Mouse (Mus musculus): Measurements from ENCODE around the gene Rhpn2.

Gene Rhpn2

DNA sequence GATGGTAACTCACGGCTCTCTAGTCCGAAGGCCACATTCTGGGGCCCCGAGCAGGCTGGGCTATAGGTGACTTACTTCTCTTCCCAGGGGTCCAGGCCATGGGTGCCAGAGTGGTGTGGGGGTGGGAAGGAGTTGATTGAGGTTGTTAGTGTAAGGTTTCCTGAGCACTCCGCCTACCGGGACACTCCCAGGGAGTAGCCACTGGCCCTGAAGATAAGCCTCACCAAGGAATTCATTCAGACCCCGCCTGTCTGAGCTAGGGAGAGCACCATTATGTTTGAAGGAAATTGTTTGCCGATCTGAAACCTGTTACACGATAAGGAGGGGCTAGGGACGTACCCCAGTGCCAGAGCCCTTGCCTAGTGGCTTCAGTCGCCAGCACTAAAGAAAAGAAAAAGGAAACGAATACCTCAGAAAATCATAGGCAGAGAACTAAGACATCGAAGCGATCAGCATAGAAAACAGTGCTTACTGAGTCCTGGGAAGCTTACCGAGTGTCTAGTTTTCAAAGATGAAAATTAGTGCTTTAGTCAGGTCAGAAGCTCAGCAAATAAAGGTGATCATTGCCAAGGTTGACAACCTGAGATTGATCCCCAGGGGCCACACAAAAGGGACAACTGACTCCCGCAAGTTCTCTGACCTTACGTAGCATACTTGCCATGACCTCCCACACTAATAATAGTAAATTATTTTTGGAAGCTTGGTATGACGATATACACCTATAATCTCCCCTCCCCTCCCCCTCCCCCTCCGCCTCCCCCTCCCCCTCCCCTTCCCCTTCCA lies 14.1 kb downstream of the Rhpn2 start:
- in situ Hi-C loops (cut with MboI, MseI): no loop called here

DNA sequence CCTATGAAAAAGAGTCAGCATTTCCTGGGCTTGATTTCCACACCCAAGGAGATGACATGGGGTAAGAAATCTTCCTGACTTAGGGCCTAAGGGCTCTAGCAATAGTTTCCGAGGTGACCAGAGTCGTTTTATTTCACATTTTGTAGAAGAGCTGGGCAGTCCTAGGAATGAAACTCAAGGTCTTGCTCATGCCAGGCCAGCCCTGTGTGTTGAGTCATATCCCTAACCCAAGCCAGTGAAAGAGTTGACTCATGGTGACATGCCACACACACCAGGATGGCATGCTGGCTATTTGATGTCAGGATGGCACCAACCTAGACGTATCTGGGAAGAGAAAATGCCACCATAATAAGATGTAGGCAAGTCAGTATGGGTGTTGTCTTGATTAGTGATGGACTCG lies 15.1 kb downstream of the Rhpn2 start:
- in situ Hi-C loops (cut with MboI, MseI): no loop called here

DNA sequence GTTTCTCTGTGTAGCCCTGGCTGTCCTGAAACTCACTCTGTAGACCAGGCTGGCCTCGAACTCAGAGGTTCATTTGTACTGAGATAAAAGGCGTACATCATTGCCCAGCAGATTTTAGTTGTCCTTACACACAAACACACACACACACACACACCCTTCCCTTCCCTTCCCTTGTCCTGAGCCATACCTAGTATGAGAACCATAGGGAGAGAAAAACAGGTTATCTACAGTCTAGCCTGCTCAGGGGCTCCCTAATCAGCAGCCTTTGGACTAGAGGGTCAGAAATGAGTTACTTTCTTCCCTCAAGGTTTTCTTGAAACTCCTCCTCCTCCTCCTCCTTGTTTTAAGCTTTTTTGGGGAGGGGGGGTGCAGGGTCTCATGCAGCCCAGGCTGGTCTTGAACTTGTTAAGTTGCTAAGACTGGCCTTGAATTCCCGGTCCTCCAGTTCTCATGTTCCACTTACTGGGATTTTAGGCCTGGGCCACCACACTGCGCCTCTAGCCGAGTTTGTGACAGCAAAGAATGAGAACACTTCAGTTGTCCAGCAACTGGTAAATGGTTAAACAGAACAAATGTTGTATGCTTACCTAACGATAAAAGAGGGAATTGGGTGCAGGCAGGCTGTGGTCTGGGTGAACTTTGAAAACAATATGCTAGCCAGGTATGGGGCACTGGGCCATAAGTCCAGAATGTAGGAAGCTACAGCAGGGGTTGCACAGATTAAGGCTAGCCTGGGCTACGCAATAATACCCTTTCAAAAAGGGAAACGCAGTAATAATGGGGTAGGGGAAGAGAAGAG lies 16.1 kb downstream of the Rhpn2 start:
- in situ Hi-C loops (cut with MboI, MseI): no loop called here

DNA sequence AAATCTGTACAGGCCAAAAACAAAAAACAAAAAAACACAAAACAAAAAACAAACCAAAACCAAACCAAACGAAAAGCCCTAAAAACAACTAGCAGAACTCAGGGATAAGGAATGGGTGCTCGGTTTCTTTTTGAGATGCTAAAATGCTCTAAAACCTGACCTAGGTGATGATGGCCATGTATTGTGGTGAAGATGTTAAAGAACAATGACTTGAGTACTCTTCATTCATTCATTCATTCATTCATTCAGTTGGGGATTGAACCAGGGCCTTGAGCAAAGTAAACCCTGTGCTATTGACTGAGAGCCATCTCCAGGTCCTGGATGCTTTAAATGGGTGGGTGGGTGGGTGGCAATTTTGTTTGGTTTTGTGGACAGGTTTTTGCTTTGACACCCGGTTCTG lies 17.2 kb downstream of the Rhpn2 start:
- in situ Hi-C loops (cut with MboI, MseI): no loop called here

DNA sequence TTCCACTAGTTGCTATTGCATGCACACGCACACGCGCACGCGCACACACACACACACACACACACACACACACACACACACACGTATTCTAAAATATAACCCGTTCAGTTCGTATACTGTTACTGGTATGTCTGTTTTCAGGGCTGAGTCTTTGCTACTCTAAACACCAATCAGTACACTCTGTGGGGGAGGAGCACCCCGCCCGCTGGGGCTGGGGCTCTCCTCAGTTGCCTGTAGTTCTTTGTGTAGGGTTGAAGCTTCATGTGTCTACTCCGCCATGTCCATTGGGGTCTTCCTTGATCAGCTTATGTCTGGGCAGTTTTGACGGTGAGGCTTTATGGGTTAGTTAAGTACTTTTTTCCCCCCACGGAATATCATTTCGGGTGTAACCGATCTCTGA lies 19.3 kb downstream of the Rhpn2 start:
- in situ Hi-C loops (cut with MboI, MseI): no loop called here

DNA sequence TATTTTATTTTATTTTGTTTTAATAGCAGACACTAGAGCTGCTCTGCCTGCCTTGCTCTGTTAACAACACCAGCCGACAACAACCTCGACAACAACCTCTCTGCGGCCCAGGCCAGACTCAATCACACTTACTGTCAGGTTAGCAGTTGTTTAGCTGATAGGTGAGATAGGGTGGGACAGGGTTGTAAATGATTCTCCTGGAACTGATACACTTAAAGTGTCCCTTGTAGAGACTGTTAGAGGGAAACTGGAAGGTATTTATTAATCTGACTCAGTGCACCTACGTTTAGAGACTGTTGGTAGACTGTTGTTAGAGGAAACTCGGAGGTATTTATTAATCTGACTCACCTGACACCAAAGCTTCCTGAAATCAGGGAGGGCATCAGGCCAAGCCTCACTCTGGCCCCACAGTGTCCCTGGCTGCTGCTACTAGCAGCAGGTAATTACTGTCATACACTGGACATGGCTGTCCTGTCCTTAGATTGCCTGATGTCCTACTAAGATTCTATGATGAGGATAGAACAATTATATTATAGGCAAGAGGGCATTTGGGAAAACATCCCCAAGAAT lies 21.4 kb downstream of the Rhpn2 start:
- in situ Hi-C loops (cut with MboI, MseI): no loop called here

DNA sequence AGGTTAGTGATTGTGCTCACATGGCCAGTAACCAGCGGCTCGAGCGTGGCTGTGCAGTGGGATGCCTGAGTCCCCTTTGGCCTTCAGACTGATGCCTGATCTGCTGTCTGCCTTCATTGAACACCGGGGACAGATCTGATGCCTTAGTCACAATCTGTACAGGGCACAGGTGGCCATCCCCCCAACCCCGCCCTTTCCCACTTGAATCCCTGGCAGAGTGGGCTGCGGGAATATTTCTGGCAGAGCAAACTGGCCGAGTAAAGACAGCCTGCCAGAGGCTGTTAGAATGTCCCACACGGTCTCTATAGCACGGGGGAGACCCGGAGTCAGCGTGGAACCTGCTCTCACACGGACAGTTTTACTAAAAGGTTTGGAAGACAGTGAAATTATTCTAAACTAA lies 23.7 kb downstream of the Rhpn2 start:
- in situ Hi-C loops (cut with MboI, MseI): no loop called here

DNA sequence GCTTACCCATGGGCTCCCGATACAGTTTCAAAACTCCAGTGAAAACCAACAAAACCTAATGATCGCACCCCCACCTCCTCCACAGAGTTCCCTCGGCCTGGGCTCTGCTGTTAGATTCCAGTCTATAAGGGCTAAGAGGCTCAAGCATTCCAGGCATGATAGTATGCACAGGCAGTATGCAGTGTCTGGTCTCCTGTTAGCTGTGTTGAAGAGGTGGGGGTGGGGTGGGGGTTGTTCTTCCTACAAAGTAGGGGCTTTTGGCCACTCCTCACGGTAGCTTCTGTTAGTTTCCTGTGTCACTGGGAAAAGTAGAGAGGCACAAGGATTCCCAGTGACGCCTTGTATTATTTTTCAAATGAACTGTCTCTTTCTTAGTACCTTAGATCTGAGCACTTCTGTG lies 28.3 kb downstream of the Rhpn2 start:
- in situ Hi-C loops (cut with MboI, MseI): no loop called here

DNA sequence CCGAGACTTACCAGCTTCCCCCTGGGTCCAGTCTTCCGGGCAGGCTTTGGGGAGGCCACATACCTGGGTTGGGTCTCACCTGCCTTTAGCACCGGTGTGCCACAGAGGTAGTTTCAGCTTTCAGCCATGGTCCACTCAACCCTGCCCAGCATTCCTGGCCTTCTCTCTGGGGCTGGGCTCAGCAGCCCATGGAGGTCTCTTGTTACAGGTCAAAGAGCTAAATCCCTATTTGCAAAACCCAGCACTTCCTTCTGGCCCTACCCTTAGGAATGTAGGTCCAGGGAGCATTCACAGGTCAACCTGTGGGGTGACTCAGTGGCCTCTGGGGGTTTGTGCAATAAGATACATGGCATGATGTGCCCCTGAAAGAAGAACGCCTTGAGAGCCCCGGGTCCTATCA lies 28.9 kb downstream of the Rhpn2 start:
- in situ Hi-C loops (cut with MboI, MseI): no loop called here

DNA sequence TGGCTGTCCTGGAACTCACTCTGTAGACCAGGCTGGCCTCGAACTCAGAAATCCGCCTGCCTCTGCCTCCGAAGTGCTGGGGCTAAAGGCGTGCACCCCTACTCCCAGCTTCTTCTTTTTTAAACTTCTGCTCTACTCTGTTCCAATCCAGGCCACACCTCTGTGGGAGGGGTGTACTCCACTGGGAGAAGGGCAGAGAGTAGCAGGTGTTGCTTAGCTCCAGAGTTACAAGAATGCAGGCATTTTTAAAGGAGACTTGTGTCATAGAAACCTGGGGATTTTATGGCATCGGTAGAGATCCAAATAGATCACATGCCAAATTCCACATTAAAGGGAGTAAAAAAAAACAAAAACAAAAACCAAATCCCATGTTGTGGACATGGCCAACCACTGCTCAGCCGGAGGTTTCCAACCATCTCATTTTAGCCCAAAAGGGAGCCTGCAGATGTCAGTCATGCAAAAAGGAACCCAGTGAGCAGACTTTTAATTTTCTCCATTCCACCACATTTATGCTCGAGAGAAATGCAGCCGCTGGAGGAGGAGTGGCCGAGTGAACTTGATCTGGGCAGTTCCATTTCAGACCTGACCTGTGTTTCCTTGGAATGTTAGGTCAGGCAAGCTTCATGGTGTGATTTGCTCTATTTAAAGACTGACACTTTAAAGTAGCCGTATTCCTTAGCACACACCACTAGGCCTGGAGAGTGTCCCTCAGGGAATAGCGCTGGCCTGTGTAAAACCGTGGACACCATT lies 31.4 kb downstream of the Rhpn2 start:
- in situ Hi-C loops (cut with MboI, MseI): no loop called here

DNA sequence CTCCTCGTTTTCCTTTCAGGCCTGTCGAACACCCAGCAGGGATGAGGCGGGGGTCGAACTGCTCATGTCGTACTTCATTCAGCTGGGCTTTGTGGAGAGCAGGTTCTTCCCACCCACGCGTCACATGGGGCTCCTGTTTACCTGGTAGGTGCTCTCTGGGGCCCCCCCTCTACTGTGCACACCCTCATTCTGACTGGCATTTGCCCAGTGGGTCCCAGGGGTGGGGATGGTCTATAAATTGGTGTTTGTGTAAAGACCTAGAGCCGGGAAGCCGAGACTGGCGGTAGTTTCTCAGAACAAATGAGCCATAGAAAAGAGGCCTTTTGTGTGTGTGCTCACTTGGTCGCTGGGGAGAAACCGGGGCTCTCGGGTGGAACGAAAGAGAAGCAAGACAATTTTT lies 37.1 kb downstream of the Rhpn2 start:
- in situ Hi-C loops (cut with MboI, MseI): no loop called here

DNA sequence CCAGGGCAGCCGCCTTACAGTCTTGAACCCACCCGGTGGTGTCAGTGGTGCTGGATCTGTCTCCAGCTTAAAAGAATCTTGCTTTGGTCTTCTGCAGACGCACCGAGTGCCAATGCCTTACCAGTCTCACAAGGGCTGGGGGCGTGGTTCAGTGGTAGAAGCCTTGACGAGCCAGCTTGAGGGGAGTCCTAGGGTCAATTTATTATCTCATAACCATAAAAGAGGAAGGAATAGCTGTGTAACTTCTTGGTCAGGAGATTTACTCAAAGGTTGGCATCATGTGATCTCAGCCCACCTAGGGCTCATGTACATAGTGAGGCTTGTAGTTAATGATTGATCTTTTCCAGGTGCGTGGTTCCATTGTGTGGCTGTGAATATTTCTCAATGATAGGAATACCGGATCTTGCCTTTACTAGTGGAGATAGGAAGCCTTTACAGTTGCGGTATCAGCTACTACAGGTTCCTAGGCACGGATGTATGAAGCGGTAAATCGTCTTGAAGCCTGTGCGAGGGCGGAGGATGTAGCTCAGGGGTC lies 38.6 kb downstream of the Rhpn2 start:
- in situ Hi-C loops (cut with MboI, MseI): no loop called here

DNA sequence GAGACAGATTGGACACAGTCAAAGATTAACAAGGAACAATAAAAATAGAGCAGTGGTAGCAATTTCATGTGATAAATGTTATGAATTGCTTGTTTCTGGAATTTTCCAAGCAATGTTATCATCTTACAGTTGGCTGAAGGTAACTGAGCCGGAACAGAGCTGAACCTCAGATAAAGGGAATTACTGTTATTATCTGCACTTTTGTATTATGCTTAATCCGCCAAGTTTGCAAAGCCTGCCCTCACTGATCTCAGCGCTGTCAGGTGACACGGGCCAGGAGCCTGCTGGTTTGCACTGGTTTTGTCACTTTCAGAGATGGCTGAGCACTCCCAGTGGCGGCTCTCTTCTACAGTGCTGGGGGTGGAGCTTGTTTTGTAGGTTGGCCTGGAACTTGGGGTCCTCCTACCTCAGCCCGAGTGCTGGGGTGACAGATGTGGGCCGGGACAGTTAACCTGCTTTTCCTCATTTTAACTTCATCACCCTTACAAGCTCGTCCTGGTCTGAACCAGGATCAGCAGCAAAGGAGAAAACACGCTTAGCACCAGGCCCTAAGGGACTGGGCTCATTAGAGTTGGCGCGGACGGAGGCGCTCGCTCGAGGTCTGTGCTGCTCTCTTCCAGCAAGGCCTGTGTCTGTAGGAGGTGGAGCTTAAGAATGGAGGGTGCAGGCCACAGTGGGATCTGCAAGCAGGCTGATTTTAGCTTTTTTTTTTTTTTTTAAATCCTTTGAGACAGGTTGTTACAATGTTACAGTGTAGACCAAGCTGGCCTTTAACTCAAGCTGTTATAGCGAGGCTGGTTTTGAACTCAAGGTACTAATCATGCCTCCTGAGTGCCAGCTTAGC lies 39.4 kb downstream of the Rhpn2 start:
- in situ Hi-C loops (cut with MboI, MseI): no loop called here

DNA sequence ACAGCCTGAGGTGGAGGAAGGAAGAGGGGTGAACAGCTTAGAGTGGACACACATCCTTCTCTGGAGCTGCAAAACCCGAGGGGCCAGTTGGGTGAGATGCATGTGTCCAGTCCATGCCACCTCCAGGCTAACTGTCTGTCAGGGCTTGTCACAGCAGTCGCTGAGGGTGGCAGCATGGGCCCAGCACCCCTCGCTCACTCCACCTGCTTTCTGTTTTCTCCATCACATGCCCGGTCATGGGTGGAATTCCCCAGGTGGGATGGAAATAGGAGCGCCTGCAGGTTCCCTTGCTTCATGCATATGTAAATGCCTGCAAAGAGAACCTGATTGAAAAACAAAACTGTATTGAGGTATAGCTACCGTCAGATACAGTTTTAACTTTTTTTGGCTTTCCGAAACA lies 40.3 kb downstream of the Rhpn2 start:
- in situ Hi-C loops (cut with MboI, MseI): no loop called here

DNA sequence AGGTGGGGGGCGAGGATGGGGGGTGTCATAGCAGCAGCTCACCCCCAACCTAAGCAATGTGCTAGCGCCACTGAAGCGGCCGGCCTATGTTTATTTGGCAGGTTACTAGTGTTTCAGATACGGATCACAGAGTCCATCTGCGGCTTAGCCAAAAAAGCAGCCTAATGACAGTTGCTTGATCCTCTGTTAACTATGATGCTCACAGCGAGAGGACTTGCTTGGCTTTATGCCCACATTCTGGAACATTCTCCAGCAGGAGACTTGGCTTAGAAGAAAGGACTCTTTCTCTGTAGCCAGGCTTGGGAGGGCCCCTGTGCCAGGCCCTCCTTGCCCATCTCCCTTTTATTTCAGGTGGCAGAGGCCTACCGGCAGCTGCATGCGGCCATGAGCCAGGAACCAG lies 42.7 kb downstream of the Rhpn2 start:
- in situ Hi-C loops (cut with MboI, MseI): no loop called here

DNA sequence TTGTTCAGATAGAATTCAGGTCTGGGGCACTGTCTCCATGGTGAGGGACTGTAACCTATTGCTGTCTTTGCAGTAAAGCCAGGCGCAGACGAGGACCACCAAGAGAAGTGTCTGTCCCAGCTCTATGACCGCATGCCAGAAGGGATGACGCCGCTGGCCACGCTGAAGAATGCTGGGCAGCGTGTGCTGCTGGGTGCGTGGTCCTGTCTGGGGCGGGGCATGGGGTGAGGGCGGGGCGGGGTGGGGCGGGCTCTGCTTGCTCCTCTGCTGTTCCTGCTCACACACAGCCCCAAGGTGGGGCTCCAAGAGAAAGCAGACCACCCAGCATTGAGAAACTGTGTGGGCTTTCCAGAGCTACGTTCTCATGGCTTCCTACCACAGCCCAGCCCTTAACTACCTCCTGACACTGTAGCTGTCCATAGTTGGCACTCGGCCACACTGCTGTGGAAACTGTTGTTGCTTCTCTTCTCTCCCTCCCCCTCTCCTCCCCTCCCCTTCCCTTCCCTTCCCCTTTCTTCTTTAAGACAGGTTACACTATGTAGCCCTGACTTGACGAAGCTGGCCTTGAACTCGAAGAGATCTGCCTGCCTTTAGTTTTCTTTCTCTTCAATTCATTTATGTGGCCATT lies 45.6 kb downstream of the Rhpn2 start:
- in situ Hi-C loops (cut with MboI, MseI): no loop called here

DNA sequence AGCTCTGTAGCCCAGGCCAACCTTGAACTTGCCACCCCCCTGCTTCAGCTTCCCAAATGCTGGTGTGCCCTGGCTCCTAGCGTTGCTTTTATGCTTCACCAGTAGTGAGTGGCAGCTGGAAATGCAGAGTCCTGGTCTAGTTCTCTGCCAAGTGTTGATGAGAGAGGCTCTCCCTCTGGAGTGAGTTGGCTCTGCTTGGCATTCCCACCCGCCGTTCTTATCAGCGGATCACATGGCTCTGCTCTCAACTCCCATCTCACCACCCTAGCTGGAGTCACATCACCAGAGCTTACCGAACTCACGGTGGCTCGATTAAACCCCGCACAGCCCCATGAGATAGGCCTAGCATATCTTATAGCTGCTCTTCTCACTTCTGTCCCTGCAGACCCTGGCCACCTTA lies 46.4 kb downstream of the Rhpn2 start:
- in situ Hi-C loops (cut with MboI, MseI): no loop called here

DNA sequence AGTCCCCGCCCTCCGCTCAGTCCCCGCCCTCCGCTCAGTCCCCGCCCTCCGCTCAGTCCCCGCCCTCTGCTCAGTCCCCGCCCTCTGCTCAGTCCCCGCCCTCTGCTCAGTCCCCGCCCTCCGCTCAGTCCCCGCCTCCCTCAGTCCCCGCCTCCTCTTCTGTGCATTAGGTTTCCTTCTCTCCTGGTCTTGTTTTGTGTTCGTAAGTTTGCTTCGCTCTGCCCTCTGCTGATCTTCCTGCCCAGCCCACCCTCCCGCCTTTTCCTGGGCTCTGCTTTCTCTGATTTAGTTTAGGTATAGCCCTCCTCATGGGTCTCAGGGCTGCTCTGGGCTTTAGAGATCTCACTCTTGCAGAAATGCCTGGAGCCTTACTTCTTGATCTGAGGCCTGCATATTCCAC lies 47.9 kb downstream of the Rhpn2 start:
- in situ Hi-C loops (cut with MboI, MseI): no loop called here

DNA sequence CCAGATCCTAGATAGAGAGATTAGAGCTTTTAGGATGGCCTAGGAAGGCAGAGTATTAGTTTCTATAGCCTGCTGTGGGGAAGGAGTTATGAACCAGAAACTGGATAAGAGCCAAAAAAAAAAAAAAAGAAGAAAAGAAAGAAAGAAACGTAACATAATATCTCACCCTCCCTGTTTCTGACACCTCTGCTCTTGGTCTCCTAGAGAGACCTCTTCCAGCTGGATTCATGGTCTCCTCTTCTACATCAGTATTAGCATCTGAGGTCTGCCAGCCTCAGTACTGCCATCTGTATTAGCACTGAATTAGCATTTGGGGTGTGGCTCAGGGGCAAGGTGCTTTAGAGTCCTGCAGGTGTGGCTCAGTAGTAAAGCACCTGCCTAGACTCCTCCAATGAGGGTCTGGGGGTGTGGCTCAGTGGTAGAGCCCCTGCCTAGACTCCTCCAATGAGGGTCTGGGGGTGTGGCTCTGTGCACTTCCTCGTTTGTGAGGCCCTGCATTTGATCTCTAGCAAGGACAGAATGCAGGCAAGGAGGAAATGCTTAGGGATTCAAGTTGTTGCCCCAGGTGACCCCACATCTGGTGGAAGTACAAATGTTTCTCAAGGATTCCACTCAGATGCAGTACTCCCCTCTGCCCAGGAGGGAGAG lies 48.9 kb downstream of the Rhpn2 start:
- in situ Hi-C loops (cut with MboI, MseI): no loop called here

DNA sequence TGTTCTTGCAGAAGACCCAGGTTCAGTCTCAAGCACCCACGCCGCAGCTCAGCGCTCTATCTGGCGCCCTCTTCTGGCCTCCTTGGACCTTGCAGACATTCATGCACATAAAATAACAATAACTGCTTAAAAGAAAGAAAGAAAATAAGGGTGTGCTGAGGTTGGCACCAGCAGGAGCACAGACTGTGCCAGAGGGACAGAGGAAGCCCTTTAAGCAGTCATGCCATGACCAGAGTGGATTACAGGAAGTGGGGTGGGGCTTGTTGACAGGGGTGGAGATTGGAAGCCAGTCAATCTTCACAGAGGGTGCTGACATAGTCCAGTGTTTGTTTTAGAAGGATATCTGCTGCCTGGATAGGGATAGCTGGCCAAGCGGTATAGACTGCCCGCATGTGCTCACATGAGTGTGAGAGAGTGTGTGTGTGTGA lies 52.6 kb downstream of the Rhpn2 start:
- in situ Hi-C loops (cut with MboI, MseI): no loop called here
